Mouse (Mus musculus): ENCODE results near the gene Cox10. TPM values are rescaled to one million over a fixed set of nuclear protein-coding genes. Genes with fewer than 3 reads are reported as not detected.
A peak's percentile ranks its signal among the peaks of the same experiment; 100 is the strongest.

The Cox10 gene
- polyA plus RNA-seq, 1 experiment from 2014 or later: 28.7 TPM

DNA sequence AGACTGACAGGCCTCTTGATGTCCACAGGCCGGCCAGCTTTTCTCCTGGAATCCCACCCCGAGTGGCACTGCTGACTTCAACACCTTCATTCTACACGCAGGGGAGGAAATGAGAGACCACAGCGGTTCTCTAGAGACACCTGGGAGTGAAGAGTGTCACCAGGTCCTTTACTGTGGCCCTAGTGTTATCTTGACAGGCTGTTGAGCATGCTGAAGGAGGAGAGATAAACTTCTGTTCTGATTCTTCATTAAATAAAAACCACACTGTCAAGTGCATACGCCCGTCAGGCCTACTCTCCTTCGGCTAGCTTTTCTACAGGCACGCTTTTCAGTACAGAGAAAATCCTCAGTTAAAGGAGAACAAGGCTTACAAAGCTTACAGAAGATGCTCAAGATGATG lies 60.0 kb downstream of the Cox10 start:
- 82% methylated on average over 8 of the region's 8 CpGs for WGBS

DNA sequence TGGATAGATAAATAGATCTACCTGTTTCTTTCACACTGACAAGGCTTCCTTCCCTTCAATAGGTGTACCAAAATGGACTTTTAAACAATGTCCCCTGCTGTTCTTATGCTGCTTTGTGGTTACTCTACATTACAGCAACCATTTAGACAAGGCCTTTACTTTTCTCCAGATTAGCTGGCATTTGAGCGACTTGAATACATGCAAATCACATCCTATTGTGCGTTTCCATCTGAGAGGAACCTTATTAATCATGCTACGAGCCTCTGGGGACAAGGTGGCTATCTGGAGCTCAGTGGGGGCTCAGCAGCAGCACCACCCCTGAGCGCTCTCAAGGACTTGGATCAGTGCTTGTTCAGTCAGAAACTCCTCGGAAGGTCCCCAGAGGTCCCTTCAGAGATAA lies 61.1 kb downstream of the Cox10 start:
- Histone ChIP-seq H3K4me1 (peaks cover 9% of the 10 kb centered on the region), H3K36me3 (no peaks in the 10 kb centered on the region), H3K9ac (no peak overlapping the region), H3K4me3 (replicated peaks) (no peak overlapping the region), H3K27ac (no peak overlapping the region), H3K4me2 (no peak overlapping the region), H3K9me3 (replicated peaks) (no peaks in the 10 kb centered on the region), H3K27me3 (no peaks in the 10 kb centered on the region)
- 82% methylated on average over 5 of the region's 5 CpGs for WGBS
- ATAC-seq (replicated peaks; ENCODE audit: low FRiP score): no peak

More for the DNA sequence above, 60.0 kb downstream of the Cox10 start:
- Histone ChIP-seq H3K36me3 (no peaks in the 10 kb centered on the region), H3K4me2 (no peak overlapping the region), H3K27ac (no peak overlapping the region), H3K9me3 (replicated peaks) (no peaks in the 10 kb centered on the region), H3K27me3 (no peaks in the 10 kb centered on the region), H3K4me1 (peaks cover 20% of the 10 kb centered on the region), H3K9ac (no peak overlapping the region), H3K4me3 (replicated peaks) (no peak overlapping the region)
- no peak for ATAC-seq (replicated peaks; ENCODE audit: low FRiP score)

DNA sequence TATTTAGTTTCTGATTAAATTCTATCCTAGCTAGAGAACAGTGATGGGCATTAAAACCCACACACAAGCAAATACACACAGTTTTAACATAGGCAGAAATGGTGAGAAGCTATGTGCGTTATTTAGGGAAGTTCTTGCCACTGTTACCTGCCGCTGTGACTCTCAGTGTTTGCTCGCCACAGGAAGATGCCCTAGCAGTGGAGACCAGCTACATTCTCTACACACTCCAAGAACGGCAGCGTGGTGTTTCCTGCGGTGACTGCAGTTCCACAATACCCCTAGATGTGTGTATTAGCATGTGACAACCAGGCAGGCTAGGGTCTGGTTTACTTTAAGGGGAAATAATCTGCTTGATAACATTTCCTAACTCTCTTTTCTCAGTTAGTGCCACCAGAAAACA lies 64.0 kb downstream of the Cox10 start:
- no peaks in the 10 kb centered on the region for H3K9me3 ChIP-seq (replicated peaks)
- ATAC-seq (replicated peaks; ENCODE audit: low FRiP score): no peak
- H3K27ac ChIP-seq: no peak overlapping the region
- peaks cover 12% of the 10 kb centered on the region for H3K4me1 ChIP-seq
- no peaks in the 10 kb centered on the region for H3K36me3 ChIP-seq
- no peak overlapping the region for H3K4me2 ChIP-seq
- 84% methylated on average over 6 of the region's 6 CpGs for WGBS
- H3K4me3 ChIP-seq (replicated peaks): no peak overlapping the region
- H3K9ac ChIP-seq: no peak overlapping the region
- no peaks in the 10 kb centered on the region for H3K27me3 ChIP-seq

DNA sequence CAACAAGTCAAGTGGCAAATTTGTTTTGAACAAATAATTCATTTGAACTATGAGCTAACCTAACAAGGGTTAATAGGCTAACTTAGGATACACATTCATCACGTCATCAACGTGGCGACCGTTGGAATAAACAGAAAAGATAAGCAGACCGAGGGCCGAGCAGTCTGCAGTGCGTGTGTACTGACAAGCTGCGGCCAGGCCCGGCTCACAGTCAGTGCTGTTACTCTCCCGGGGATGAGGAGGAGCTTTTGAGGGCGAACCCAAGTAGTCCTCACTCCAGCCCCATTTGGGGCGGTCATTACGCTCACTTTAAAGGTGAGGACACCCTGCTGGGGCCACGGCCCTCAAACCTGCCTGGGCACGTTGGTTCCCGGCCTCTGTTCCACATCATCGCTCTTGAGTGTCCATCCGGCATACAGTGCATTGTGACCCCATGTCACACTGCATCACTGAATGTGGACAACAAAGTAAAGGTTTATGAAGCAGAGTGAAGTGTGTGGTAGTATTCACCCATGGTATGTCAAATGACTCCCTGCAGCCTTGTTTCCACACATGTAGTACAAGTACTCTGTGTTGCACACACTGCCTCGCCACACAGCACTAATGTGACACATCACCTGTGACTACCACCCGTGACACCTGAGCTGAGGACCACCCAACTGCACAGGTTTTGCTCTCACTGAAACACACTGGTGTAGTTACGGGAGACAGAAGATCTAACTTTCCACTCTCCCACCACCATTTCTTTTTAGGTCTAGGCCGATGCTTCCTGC lies 68.4 kb downstream of the Cox10 start:
- H3K9me3 ChIP-seq (replicated peaks): no peaks in the 10 kb centered on the region
- 38% methylated on average over 22 of the region's 22 CpGs for WGBS
- no peak overlapping the region for H3K4me2 ChIP-seq
- H3K27ac ChIP-seq: peak overlapping the region; percentile 48; the same call in 1 of the 2 replicates
- H3K9ac ChIP-seq: no peak overlapping the region
- H3K4me3 ChIP-seq (replicated peaks): no peak overlapping the region
- no peaks in the 10 kb centered on the region for H3K36me3 ChIP-seq
- H3K27me3 ChIP-seq: no peaks in the 10 kb centered on the region
- peak; percentile 33; the same call in 1 of the 2 replicates for ATAC-seq (replicated peaks; ENCODE audit: low FRiP score)
- peaks cover 12% of the 10 kb centered on the region for H3K4me1 ChIP-seq

DNA sequence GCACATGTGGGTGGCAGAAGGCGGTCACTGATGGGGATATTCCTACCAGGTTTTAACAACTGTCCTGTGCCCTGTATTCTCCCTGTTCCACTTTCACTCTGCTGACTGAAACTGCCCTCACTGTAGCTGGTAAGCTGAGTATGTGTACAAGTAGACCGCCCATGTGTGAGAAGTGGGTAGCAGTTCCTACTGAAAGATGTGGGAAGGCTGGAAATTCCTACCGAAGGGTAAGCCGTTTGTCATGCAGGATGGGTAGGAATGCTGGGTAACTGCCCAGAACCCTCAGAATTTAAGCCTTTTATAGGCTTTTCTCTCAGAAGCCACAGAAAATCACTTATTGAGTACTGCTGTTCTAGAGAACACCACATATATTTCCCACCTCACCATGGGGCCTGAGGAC lies 75.1 kb downstream of the Cox10 start:
- Histone ChIP-seq H3K4me3 (replicated peaks) (no peak overlapping the region), H3K27ac (no peak overlapping the region), H3K9ac (no peak overlapping the region), H3K36me3 (no peaks in the 10 kb centered on the region), H3K9me3 (replicated peaks) (no peaks in the 10 kb centered on the region), H3K4me1 (peaks cover 32% of the 10 kb centered on the region), H3K4me2 (no peak overlapping the region), H3K27me3 (no peaks in the 10 kb centered on the region)
- 77% methylated on average over 4 of the region's 4 CpGs for WGBS
- no peak for ATAC-seq (replicated peaks; ENCODE audit: low FRiP score)

DNA sequence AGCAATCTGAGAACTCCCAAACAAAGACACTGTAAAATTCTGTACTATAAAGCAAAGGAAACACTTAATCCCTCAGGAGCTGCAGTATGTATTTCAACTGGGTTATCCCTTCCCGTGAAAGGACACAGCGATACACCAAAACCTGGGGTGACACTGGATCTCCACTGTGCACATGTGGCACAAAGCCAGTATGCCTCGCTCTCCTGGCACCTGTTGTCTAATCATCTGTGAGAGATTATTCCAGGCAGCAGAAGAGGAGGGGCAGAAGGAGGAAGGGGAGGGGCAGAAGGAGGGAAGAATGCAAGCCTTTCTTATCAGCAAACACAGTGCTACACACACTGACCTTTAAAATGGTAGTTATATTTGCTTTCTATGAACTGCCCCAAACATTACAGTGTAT lies 75.8 kb downstream of the Cox10 start:
- H3K4me3 ChIP-seq (replicated peaks): no peak overlapping the region
- H3K27ac ChIP-seq: no peak overlapping the region
- no peaks in the 10 kb centered on the region for H3K9me3 ChIP-seq (replicated peaks)
- H3K4me1 ChIP-seq: peaks cover 36% of the 10 kb centered on the region
- no peak for ATAC-seq (replicated peaks; ENCODE audit: low FRiP score)
- H3K9ac ChIP-seq: no peak overlapping the region
- 71% methylated on average over 3 of the region's 3 CpGs for WGBS
- no peaks in the 10 kb centered on the region for H3K27me3 ChIP-seq
- H3K4me2 ChIP-seq: no peak overlapping the region
- no peaks in the 10 kb centered on the region for H3K36me3 ChIP-seq

DNA sequence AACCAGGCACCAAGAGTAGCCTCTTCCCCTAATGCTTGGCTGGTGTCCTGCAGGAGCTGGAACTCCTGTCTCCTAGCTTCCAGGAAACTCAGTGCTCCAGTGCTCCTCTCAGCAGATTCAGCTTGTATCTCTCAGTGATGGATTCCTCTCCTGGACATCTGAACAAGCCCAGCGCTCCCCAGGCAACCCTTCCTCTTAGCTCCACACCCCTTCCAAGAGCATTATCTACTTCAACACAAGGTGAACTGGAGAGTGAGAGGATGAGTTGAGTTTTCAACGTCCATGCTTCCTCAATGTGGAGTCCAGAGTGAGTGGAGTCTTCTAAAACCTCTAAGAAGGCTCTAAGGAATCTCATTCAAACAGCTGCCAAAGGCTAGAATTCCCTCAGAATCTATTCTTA lies 76.6 kb downstream of the Cox10 start:
- Histone ChIP-seq H3K4me2 (no peak overlapping the region), H3K4me3 (replicated peaks) (no peak overlapping the region), H3K9me3 (replicated peaks) (no peaks in the 10 kb centered on the region), H3K27me3 (no peaks in the 10 kb centered on the region), H3K9ac (no peak overlapping the region), H3K36me3 (no peaks in the 10 kb centered on the region), H3K4me1 (peaks cover 36% of the 10 kb centered on the region), H3K27ac (no peak overlapping the region)
- 92% methylated on average over 2 of the region's 2 CpGs for WGBS
- no peak for ATAC-seq (replicated peaks; ENCODE audit: low FRiP score)

DNA sequence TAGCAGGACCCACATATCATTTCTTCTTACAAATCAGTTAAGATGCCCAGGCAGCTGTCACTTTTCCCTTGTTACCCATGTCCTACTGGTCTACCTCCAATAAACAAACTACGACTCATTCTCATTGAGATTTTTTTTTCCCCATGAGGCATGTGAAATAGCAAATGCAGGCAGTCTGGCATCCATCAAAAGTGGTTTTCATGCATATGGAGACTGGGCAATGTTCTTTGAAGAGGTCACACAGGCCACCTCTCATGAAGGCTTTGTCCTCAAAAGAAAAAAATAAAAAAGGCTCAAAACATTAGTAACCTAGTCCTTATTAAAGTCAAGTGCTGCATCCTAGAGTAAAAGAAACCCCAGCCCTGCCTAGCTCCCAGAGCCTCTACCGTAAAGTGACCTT lies 78.2 kb downstream of the Cox10 start:
- no peak overlapping the region for H3K4me2 ChIP-seq
- H3K4me1 ChIP-seq: peaks cover 36% of the 10 kb centered on the region
- no peak overlapping the region for H3K9ac ChIP-seq
- H3K36me3 ChIP-seq: no peaks in the 10 kb centered on the region
- no peak for ATAC-seq (replicated peaks; ENCODE audit: low FRiP score)
- H3K4me3 ChIP-seq (replicated peaks): no peak overlapping the region
- H3K27ac ChIP-seq: no peak overlapping the region
- no peaks in the 10 kb centered on the region for H3K9me3 ChIP-seq (replicated peaks)
- H3K27me3 ChIP-seq: no peaks in the 10 kb centered on the region
- whole genome bisulfite sequencing: 81% methylated on average over 2 of the region's 2 CpGs

DNA sequence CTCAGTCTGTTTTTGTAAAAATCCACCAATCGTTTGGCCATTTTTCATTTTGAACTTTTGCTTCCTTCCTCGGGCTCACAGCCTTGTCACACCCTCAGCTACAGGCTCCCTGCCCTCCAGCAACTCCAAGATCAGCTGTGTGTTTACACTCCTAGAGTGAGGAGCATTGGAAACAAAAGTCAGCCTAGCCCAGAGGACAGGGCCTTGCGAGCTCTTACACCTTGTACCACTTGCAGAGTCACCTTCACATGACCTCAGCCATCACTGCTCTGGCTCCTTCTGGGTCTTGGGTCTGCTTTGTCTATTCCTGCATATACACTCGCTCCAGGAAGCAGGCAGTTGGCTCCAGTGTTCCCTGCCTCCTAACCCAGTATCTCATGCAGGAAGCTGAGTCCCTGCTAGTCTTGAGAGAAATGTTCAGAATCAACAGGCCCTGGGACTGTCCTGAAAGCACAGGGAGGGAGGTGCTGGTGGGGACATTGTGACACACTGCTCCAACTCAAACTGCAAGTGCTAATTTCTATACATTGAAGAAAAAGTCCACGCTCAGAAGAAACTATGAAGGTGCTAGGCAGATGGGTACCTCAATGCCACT lies 79.0 kb downstream of the Cox10 start:
- WGBS: 39% methylated on average over 5 of the region's 5 CpGs
- ATAC-seq (replicated peaks; ENCODE audit: low FRiP score): 0 out of 2 replicates have a peak, but pooled peaks have one; percentile 25
- H3K27ac ChIP-seq: peak overlapping the region; percentile 59; the same call in 1 of the 2 replicates

DNA sequence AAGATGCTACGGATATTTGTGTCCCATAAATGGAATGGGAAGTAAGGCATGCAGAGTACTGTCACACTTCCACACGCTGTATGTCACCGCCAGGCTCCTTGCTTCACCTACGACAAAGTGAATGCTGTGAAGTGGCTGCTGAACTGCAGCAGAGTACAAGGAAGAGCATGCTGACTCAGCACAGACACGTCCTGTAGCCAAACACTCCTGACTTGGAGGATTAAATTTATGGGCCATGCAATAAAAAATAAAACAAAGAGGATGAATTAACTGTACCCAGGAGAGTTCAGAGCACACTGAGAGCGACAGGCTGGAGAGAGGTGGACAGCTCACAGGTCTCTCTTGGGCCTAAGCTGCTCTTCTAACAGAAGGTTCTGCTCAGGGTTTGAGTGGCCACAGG lies 79.8 kb downstream of the Cox10 start:
- peak overlapping the region; percentile 59 for H3K27ac ChIP-seq

More for the DNA sequence above, 79.0 kb downstream of the Cox10 start:
- Histone ChIP-seq H3K4me2 (no peak overlapping the region), H3K4me3 (replicated peaks) (no peak overlapping the region), H3K9me3 (replicated peaks) (no peaks in the 10 kb centered on the region), H3K36me3 (no peaks in the 10 kb centered on the region), H3K27me3 (no peaks in the 10 kb centered on the region), H3K4me1 (peaks cover 36% of the 10 kb centered on the region), H3K9ac (no peak overlapping the region)

DNA sequence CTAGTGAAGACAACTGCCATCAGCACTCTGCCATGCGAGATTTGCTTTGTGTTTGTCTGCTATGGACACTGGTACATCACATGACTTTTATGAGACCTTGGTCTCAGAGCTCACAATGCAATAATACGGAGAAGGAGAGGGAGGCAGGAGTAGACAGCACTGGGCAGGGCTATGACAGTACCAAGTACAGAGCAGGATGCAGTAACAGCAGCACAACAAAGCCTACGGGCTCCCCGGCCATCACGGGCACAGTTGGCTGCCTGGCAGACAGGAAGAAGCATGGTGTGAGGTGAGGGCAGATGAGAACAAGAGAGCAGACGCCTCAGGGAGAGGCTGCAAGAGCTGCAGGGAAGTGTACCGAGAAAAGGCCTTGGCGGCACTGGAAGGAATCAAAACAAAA lies 87.3 kb downstream of the Cox10 start:
- Histone ChIP-seq H3K36me3 (no peaks in the 10 kb centered on the region), H3K27me3 (no peaks in the 10 kb centered on the region), H3K4me2 (no peak overlapping the region), H3K27ac (no peak overlapping the region), H3K4me1 (peaks cover 9% of the 10 kb centered on the region), H3K9ac (no peak overlapping the region), H3K4me3 (replicated peaks) (no peak overlapping the region), H3K9me3 (replicated peaks) (no peaks in the 10 kb centered on the region)
- no peak for ATAC-seq (replicated peaks; ENCODE audit: low FRiP score)
- 68% methylated on average over 8 of the region's 8 CpGs for WGBS

More for the DNA sequence above, 79.8 kb downstream of the Cox10 start:
- H3K9me3 ChIP-seq (replicated peaks): no peaks in the 10 kb centered on the region
- WGBS: 37% methylated on average over 6 of the region's 6 CpGs
- no peaks in the 10 kb centered on the region for H3K27me3 ChIP-seq
- no peak overlapping the region for H3K9ac ChIP-seq
- no peak overlapping the region for H3K4me2 ChIP-seq
- peaks cover 36% of the 10 kb centered on the region for H3K4me1 ChIP-seq
- peak; percentile 40; the same call in 1 of the 2 replicates for ATAC-seq (replicated peaks; ENCODE audit: low FRiP score)
- no peaks in the 10 kb centered on the region for H3K36me3 ChIP-seq
- H3K4me3 ChIP-seq (replicated peaks): no peak overlapping the region

DNA sequence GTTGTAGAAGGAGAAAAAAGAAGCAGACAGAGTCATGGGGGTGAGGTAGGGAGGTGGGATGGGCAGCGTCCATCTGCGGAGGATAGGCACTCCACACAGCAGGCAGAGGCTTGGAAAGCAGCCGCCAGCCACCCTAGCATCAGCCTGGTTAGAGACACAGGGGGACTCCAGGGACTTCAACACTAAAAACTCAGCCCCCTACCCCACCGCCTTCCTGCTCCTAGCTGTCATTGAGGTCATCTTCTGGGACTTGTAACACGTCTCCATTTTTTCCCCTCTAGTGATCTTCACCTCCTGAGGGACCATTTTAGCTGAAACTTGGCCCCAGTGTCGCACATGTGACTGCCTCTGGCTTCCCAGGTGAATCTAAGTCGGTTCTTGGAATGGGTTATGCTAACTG lies 88.5 kb downstream of the Cox10 start:
- WGBS: 89% methylated on average over 7 of the region's 7 CpGs
- H3K4me2 ChIP-seq: no peak overlapping the region
- no peaks in the 10 kb centered on the region for H3K27me3 ChIP-seq
- no peak for ATAC-seq (replicated peaks; ENCODE audit: low FRiP score)
- peaks cover 9% of the 10 kb centered on the region for H3K4me1 ChIP-seq
- no peak overlapping the region for H3K27ac ChIP-seq
- H3K4me3 ChIP-seq (replicated peaks): no peak overlapping the region
- H3K9me3 ChIP-seq (replicated peaks): no peaks in the 10 kb centered on the region
- no peaks in the 10 kb centered on the region for H3K36me3 ChIP-seq
- no peak overlapping the region for H3K9ac ChIP-seq

All from kidney, embryonic 15.5 days (tissue).